Mouse (Mus musculus): ENCODE data around the gene DXBay18.
"Not testable (repeated sequence)": the region's sequence is repeated elsewhere in the genome, so short reads cannot be mapped to it uniquely, and the experiment has no call there.

The DXBay18 gene

GRCm38 (mm10) chrX:73149350-73149749, at the start of gene DXBay18:
DXBay18 (minus strand) TSS chrX:73149450.
- DNase-seq (ENCODE audit: low read depth, low spot score): not testable (repeated sequence)

GRCm38 (mm10) chrX:73191934-73192333, 42.7 kb upstream of the DXBay18 start, which contains the start of gene Xlr3b:
Xlr3b (plus strand) TSS chrX:73192207.
- DNase-seq (ENCODE audit: low read depth, low spot score): not testable (repeated sequence)

GRCm38 (mm10) chrX:73176889-73177288, 27.6 kb upstream of the DXBay18 start, which contains the start of gene Spin2d:
Spin2d (minus strand) TSS chrX:73176989.
- not testable (repeated sequence) for DNase-seq (ENCODE audit: low read depth, low spot score)

- DNase-seq (ENCODE audit: low read depth, low spot score): not testable (repeated sequence)
These were observed 754 bp downstream of the DXBay18 start, which contains the start of gene Xlr5b for GRCm38 (mm10) chrX:73148496-73148895. Xlr5b (plus strand) TSS chrX:73148796.

- not testable (repeated sequence) for DNase-seq (ENCODE audit: low read depth, low spot score)
These were observed 6.0 kb downstream of the DXBay18 start for GRCm38 (mm10) chrX:73143218-73143618.

GRCm38 (mm10) chrX:73122859-73123829, 26.1 kb downstream of the DXBay18 start:
- DNase-seq (ENCODE audit: low read depth, low spot score): not testable (repeated sequence)

GRCm38 (mm10) chrX:73116747-73117146, 32.5 kb downstream of the DXBay18 start, which contains the start of gene Gm14685:
Gm14685 (plus strand) TSS chrX:73117047.
- not testable (repeated sequence) for DNase-seq (ENCODE audit: low read depth, low spot score)

- not testable (repeated sequence) for DNase-seq (ENCODE audit: low read depth, low spot score)
These were observed 52.2 kb downstream of the DXBay18 start, which contains the start of gene Xlr3a for GRCm38 (mm10) chrX:73096941-73097508. Xlr3a (minus strand) TSS chrX:73097095.

Measured in brain, embryonic 18.5 days (tissue).